Comparison of ENCODE assay signal across 18 mouse cellular contexts in genomic region chr19:28534964-28535363, GRCm38 (mm10).
"Had no signal": no experiment of that assay in that cellular context is flagged by ENCODE, and none has a peak within 500 bp of the region (broad histone marks: within the 10 kb centered on the region; RNA-seq: fewer than 3 reads in every experiment).

No protein-coding gene starts in this region.

- ATAC-seq: liver, postnatal 0 days; lung, postnatal 0 days; midbrain, embryonic 13.5 days; midbrain, embryonic 15.5 days had no signal

- H3K4me2 ChIP-seq: liver, embryonic 15.5 days; lung, embryonic 15.5 days; midbrain, embryonic 13.5 days; midbrain, embryonic 15.5 days; neural tube, embryonic 12.5 days; stomach, embryonic 15.5 days had no signal

- H3K9ac ChIP-seq: liver, embryonic 15.5 days; liver, postnatal 0 days; lung, embryonic 15.5 days; midbrain, embryonic 13.5 days; midbrain, embryonic 15.5 days; neural tube, embryonic 12.5 days; stomach, embryonic 15.5 days had no signal

- DNase-seq: liver, postnatal 0 days; lung, adult 2 months; lung, postnatal 14 days; lung, postnatal 36 days; right cerebral cortex, postnatal 14 days; thymus, adult 2 months; thymus, postnatal 25 days; thymus, postnatal 4 days had no signal

- H3K9me3 ChIP-seq: liver, embryonic 15.5 days; lung, embryonic 15.5 days; midbrain, embryonic 13.5 days; midbrain, embryonic 15.5 days; neural tube, embryonic 12.5 days; stomach, embryonic 15.5 days had no signal

- H3K4me1 ChIP-seq: liver, embryonic 15.5 days; lung, embryonic 15.5 days; midbrain, embryonic 13.5 days; midbrain, embryonic 15.5 days; neural tube, embryonic 12.5 days; stomach, embryonic 15.5 days had no signal

- H3K4me3 ChIP-seq: liver, embryonic 15.5 days; lung, embryonic 15.5 days; megakaryocyte, embryonic 14.5 days; midbrain, embryonic 13.5 days; midbrain, embryonic 15.5 days; neural tube, embryonic 12.5 days; stomach, embryonic 15.5 days had no signal

- H3K27me3 ChIP-seq: liver, embryonic 15.5 days; lung, embryonic 15.5 days; megakaryocyte, embryonic 14.5 days; midbrain, embryonic 13.5 days; midbrain, embryonic 15.5 days; neural tube, embryonic 12.5 days; stomach, embryonic 15.5 days had no signal

- H3K36me3 ChIP-seq: liver, embryonic 15.5 days; lung, embryonic 15.5 days; midbrain, embryonic 13.5 days; midbrain, embryonic 15.5 days; neural tube, embryonic 12.5 days; stomach, embryonic 15.5 days had no signal

- H3K27ac ChIP-seq: liver, embryonic 15.5 days; lung, embryonic 15.5 days; macrophage; midbrain, embryonic 13.5 days; midbrain, embryonic 15.5 days; neural tube, embryonic 12.5 days; stomach, embryonic 15.5 days; stomach, postnatal 0 days had no signal
